Mouse (Mus musculus) activated CD4-positive, CD25-positive, alpha-beta regulatory T cell, adult 9 weeks (primary cell): ENCODE data around the gene Olfr741. TPM values are rescaled to one million over a fixed set of nuclear protein-coding genes. Genes with fewer than 3 reads are reported as not detected.

Experiments
- polyA plus RNA-seq: library from polyadenylated mRNA; unstranded; fragments of 100-300 nt; shearing (Covaris generic); gene quantifications from one replicate; pipeline ENCODE4 v1.2.1, GENCODE M21; 2017

Olfr741 gene
- not detected for polyA plus RNA-seq

GRCm38 (mm10) chr14:50472438-50472837, at the start of gene Olfr741:
Olfr741 (plus strand) TSS chr14:50472738.

GRCm38 (mm10) chr14:50445245-50445644, 27.3 kb upstream of the Olfr741 start, which contains the start of gene Olfr740:
Olfr740 (plus strand) TSS chr14:50445545.

GRCm38 (mm10) chr14:50503300-50503699, 30.8 kb downstream of the Olfr741 start, which contains the start of gene Olfr742:
Olfr742 (plus strand) TSS chr14:50503600.

GRCm38 (mm10) chr14:50521539-50521938, 49.0 kb downstream of the Olfr741 start, which contains the start of gene Olfr743:
Olfr743 (plus strand) TSS chr14:50521839.

Other genes with a start within 250 kb of the Olfr741 start
- gene Olfr731, start 230.9 kb upstream of the Olfr741 start, polyA plus RNA-seq: 0.05 TPM
- gene Olfr732, start 188.5 kb upstream of the Olfr741 start, polyA plus RNA-seq: not detected
- not detected for gene Olfr733, start 171.2 kb upstream of the Olfr741 start, polyA plus RNA-seq
- gene Olfr734, start 146.0 kb upstream of the Olfr741 start, polyA plus RNA-seq: not detected
- not detected for gene Olfr735, start 123.9 kb upstream of the Olfr741 start, polyA plus RNA-seq
- not detected for gene Tlr11, start 114.8 kb upstream of the Olfr741 start, polyA plus RNA-seq
- not detected for gene Olfr736, start 91.6 kb upstream of the Olfr741 start, polyA plus RNA-seq
- gene Olfr738, start 65.2 kb upstream of the Olfr741 start, polyA plus RNA-seq: not detected
- not detected for gene Olfr739, start 54.1 kb upstream of the Olfr741 start, polyA plus RNA-seq
- not detected for gene Olfr740, start 27.2 kb upstream of the Olfr741 start, polyA plus RNA-seq
- not detected for gene Olfr742, start 30.9 kb downstream of the Olfr741 start, polyA plus RNA-seq
- gene Olfr743, start 49.1 kb downstream of the Olfr741 start, polyA plus RNA-seq: not detected
- not detected for gene Olfr744, start 142.1 kb downstream of the Olfr741 start, polyA plus RNA-seq
- not detected for gene Olfr745, start 166.7 kb downstream of the Olfr741 start, polyA plus RNA-seq
- gene Olfr746, start 174.3 kb downstream of the Olfr741 start, polyA plus RNA-seq: not detected
- gene Olfr747, start 220.5 kb downstream of the Olfr741 start, polyA plus RNA-seq: not detected
- not detected for gene Olfr748, start 234.6 kb downstream of the Olfr741 start, polyA plus RNA-seq